Mouse (Mus musculus) kidney, adult 2 months (tissue): ENCODE results near the gene Hist1h4b. TPM values are rescaled to one million over a fixed set of nuclear protein-coding genes. Genes with fewer than 3 reads are reported as not detected.
"Not testable (repeated sequence)": the region's sequence is repeated elsewhere in the genome, so short reads cannot be mapped to it uniquely, and the experiment has no call there.

ENCODE experiments used
- DNase-seq: peaks from one replicate; pipeline ENCODE4 v3.0.0; 2021
- H3K27ac ChIP-seq: fragments of 200-500 bp; 2 replicates; pipeline ENCODE4 v1.5.1; 2012; ENCODE audit warnings: low read depth, low read length, control low read depth, inconsistent platforms; ENCODE audit not compliant: insufficient read depth
- H3K27me3 ChIP-seq: fragments of 200-500 bp; replicated peaks from 2 replicates; pipeline ENCODE4 v1.6.1; 2012; ENCODE audit warnings: mild to moderate bottlenecking, moderate library complexity, low read length, inconsistent platforms; ENCODE audit not compliant: control insufficient read depth, insufficient read depth
- H3K36me3 ChIP-seq: fragments of 200-500 bp; 2 replicates; pipeline ENCODE4 v1.6.1; 2012; ENCODE audit warnings: mild to moderate bottlenecking, moderate library complexity, low read length, inconsistent platforms; ENCODE audit not compliant: control insufficient read depth, insufficient read depth
- H3K4me1 ChIP-seq: fragments of 200-500 bp; 2 replicates; pipeline ENCODE4 v1.6.1; 2011; ENCODE audit warnings: low read length; ENCODE audit not compliant: control insufficient read depth, insufficient read depth
- H3K4me3 ChIP-seq: fragments of 200-500 bp; 2 replicates; pipeline ENCODE4 v1.5.1; 2011; ENCODE audit warnings: mild to moderate bottlenecking, low read depth, low read length, control low read depth; ENCODE audit not compliant: insufficient read depth
- CTCF ChIP-seq: fragments of 200-500 bp; conservative IDR thresholded peaks from 2 replicates; pipeline ENCODE4 v1.5.1; 2011; ENCODE audit warnings: low read depth, mild to moderate bottlenecking, control low read depth, low read length, moderate library complexity, mixed read lengths; ENCODE audit not compliant: insufficient read depth, insufficient read length
- POLR2A ChIP-seq: fragments of 200-500 bp; IDR thresholded peaks from one replicate; pipeline ENCODE4 v1.6.1; 2011; ENCODE audit warnings: low read depth, low read length, control low read depth
- WGBS: fragments of 180-500 bp; shearing (Covaris S2); methylation state at CpG from one replicate; pipeline ENCODE4 v1.1.7; 2018; 5-methylcytosine and 5-hydroxymethylcytosine counted together
- polyA plus RNA-seq: library from polyadenylated mRNA; depleted of rRNA; stranded (reverse); fragments of >200 nt; gene quantifications from 2 replicates; pipeline ENCODE4 v1.2.3, GENCODE M21; 2012

The Hist1h4b gene
- polyA plus RNA-seq, 1 experiment, result 3.1 TPM

DNA sequence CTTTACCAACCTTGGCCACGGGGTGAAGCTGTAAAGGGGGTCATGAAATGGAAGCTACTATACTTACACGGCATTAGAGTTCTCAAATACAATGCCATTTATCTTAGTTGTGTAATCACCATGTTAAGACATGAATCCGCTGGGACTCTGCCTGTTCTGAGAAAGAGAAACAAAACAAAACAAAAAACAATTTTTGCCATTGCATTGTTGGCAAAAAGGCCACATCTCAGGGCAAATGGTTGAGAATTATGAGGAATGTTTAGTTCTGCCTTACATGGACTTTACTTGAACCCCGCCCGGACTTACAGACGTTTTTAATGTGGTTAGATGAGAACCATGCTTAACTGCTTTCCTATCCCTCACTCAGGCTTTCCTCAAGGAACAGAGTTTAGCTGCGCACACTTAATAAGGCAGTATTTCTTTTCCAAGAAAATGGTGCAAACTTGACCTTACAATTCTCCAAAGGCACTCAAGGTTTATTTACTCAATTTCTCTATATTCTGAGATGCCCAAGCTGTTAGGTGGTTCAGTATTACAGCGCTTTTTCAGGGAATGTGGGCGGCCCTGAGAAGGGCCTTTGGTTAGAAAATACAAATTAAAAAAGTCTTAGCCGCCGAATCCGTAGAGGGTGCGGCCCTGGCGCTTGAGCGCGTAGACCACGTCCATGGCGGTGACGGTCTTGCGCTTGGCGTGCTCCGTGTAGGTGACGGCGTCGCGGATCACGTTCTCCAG is 3.6 kb downstream of the Hist1h4b start:
- no peak for TF ChIP-seq CTCF
- peaks cover 12% of the 10 kb centered on the region; the same call in 1 of the 2 replicates for H3K4me1 ChIP-seq
- H3K27ac ChIP-seq, result no peak overlapping the region; the same call in 1 of the 2 replicates
- 4% methylated on average over 25 of the region's 27 CpGs for WGBS
- no peaks in the 10 kb centered on the region for H3K27me3 ChIP-seq
- no peak for DNase-seq
- peak overlapping the region; percentile 71 for H3K4me3 ChIP-seq
- no peaks in the 10 kb centered on the region for H3K36me3 ChIP-seq

DNA sequence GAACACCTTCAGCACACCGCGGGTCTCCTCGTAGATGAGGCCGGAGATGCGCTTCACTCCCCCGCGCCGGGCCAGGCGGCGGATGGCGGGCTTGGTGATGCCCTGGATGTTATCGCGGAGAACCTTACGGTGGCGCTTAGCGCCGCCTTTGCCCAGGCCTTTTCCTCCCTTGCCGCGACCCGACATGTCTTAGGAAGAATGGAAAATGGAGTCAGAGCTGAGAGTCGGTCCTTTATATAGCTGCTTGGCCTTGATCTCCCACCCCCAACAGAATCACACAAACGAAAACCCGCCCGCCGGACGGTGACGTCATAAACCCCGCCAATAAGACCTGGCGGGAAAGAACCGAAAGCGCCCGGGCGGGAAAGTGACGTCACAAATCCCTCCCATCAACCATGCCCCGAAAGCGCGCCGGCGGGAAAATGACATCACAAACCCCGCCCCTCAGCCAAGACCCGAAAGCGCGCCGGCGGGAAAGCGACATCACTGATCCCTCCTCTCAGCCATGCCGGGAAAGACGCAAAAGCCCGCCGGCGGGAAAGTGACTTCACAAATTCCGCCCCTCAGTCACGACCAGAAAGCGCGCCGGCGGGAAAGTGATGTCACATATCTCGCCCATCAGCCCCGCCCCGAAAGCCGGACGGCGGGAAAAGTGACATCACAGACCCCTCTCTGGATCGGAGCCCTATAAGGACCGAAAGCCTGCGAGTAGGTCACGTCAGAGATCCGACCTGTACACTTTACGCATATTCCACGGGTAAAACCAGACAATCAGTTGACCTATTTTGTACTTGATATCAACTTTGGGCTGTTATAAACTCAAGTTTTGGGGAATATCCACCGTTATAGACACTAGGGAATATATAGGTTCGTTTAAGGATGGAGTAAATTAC is 4.4 kb downstream of the Hist1h4b start, which contains the start of gene Hist1h4a:
Gene Hist1h4a (minus strand): TSS at position 259 of the 893 bp plus-strand sequence.
- peak within 1 kb of the TSS; percentile 71 for H3K4me3 ChIP-seq
- peak within 1 kb of the TSS; percentile 39; the same call in 1 of the 2 replicates for H3K27ac ChIP-seq
- H3K27me3 ChIP-seq, result no peaks in the 10 kb centered on the region
- TF ChIP-seq CTCF (no peak), POLR2A (peak; percentile 68)
- under 1% methylated on average over 68 of the region's 72 CpGs for WGBS
- DNase-seq, result peak; percentile 99
- H3K36me3 ChIP-seq, result no peaks in the 10 kb centered on the region
- peaks cover 12% of the 10 kb centered on the region; the same call in 1 of the 2 replicates for H3K4me1 ChIP-seq

DNA sequence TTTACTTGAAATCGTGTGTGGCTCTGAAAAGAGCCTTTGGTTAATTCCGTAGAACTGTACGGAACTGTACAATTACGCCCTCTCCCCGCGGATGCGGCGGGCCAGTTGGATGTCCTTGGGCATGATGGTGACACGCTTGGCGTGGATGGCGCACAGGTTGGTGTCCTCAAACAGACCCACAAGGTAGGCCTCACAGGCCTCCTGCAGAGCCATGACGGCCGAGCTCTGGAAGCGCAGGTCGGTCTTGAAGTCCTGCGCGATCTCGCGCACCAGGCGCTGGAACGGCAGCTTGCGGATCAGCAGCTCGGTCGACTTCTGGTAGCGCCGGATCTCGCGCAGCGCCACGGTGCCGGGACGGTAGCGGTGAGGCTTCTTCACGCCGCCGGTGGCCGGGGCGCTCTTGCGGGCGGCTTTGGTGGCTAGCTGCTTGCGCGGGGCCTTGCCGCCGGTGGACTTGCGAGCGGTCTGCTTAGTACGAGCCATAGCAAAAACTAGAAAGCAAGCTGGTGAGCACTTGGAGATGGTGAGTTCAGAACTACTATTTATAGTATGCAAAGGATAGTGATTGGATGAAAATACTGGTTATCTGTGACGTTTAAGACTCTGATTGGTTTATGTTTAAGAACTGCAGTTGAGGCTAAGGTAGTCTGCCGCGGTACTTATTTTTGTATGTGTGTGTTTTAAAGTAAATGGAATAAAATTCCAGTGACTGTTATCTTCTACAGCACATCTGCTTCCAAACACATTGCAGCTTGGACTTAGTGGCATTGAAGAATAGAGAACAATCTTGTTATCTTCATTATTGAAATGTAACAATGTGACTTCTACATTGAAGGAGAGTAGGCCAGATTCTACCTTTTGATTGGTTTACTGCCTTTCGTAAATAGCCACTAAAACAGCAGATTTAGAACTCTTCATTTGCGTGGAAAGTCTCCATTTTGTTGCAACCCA is 5.3 kb downstream of the Hist1h4b start, which contains the start of gene Hist1h3a:
Gene Hist1h3a (minus strand): TSS at position 516 of the 951 bp plus-strand sequence.
- H3K4me3 ChIP-seq, result peak within 1 kb of the TSS; percentile 53
- WGBS, result 1% methylated on average over 30 of the region's 52 CpGs
- not testable (repeated sequence) for H3K27me3 ChIP-seq, H3K36me3 ChIP-seq
- peak; percentile 84 for DNase-seq
- H3K4me1 ChIP-seq, result peaks cover 11% of the 10 kb centered on the region; the same call in 1 of the 2 replicates
- peak within 1 kb of the TSS; percentile 46; the same call in 1 of the 2 replicates for H3K27ac ChIP-seq

DNA sequence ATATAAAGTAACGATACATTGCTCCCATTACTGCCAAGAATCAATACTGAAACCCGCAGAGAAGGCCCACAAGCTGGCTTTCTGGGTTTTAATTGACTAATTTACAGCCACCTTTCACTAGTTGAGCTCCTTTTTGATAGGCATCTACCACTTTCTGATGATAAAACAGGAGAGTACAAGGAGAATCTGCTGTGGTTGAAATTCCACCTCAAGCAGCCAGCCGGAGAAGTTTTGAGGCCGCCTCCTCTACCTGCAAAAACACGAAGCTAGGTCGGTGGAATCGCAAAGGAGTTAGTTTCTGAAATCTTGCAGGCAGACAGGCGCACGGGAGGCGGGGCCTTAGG is 6.4 kb downstream of the Hist1h4b start:
- Histone ChIP-seq H3K4me3 (peak overlapping the region; percentile 52), H3K27ac (peak overlapping the region; percentile 46; the same call in 1 of the 2 replicates), H3K4me1 (peaks cover 8% of the 10 kb centered on the region; the same call in 1 of the 2 replicates), H3K27me3 (no peaks in the 10 kb centered on the region), H3K36me3 (no peaks in the 10 kb centered on the region)
- no peak for DNase-seq
- WGBS, result under 1% methylated on average over 10 of the region's 10 CpGs
- TF ChIP-seq POLR2A (no peak), CTCF (no peak)

DNA sequence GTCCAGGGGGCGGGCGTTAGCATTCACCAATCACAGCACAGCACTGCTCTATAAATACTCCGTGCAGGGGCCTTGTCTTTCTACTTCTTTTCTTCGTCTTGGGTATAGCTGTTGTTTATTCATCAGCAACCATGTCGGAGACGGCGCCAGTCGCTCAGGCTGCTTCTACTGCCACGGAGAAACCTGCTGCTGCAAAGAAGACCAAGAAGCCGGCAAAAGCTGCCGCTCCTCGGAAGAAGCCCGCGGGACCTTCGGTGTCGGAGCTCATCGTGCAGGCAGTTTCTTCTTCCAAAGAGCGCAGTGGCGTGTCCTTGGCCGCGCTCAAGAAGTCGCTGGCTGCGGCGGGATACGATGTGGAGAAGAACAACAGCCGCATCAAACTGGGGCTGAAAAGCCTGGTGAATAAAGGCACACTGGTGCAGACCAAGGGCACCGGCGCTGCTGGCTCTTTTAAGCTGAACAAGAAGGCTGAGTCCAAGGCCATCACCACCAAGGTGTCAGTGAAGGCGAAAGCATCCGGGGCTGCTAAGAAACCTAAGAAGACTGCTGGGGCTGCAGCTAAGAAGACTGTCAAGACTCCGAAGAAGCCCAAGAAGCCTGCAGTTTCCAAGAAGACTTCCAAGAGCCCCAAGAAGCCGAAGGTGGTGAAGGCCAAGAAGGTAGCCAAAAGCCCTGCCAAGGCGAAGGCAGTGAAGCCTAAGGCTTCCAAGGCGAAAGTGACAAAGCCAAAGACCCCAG is 6.9 kb downstream of the Hist1h4b start, which contains the start of gene Hist1h1a:
Gene Hist1h1a (plus strand): TSS at position 81 of the 738 bp plus-strand sequence.
- H3K36me3 ChIP-seq, result no peaks in the 10 kb centered on the region
- 5% methylated on average over 34 of the region's 34 CpGs for WGBS
- H3K27ac ChIP-seq, result peak within 1 kb of the TSS; percentile 46; the same call in 1 of the 2 replicates
- H3K4me1 ChIP-seq, result peaks cover 8% of the 10 kb centered on the region; the same call in 1 of the 2 replicates
- peak; percentile 89 for DNase-seq
- H3K4me3 ChIP-seq, result peak within 1 kb of the TSS; percentile 52
- no peaks in the 10 kb centered on the region for H3K27me3 ChIP-seq
- TF ChIP-seq POLR2A (peak; percentile 31), CTCF (no peak)
